Mouse (Mus musculus) intestine, embryonic 16.5 days (tissue): ENCODE data around the gene Cnn1. TPM values are rescaled to one million over a fixed set of nuclear protein-coding genes. Genes with fewer than 3 reads are reported as not detected.
A peak's percentile ranks its signal among the peaks of the same experiment; 100 is the strongest.

Experiments used
- ATAC-seq: fragments of 200-750 bp; cut with Nextera tagmentation; 2 replicates; pipeline ENCODE4 v1.8.0; 2017; ENCODE audit warnings: moderate TSS enrichment, moderate library complexity
- H3K27ac ChIP-seq: fragments of 300-500 bp; sonication (generic); 2 replicates; pipeline ENCODE4 v1.5.1; 2014; ENCODE audit warnings: mild to moderate bottlenecking, low read length
- H3K27me3 ChIP-seq: fragments of 300-500 bp; sonication (generic); replicated peaks from 2 replicates; pipeline ENCODE4 v1.6.1; 2014; ENCODE audit warnings: low read length, control low read depth, mixed read lengths; ENCODE audit not compliant: control insufficient read depth, insufficient read depth
- H3K36me3 ChIP-seq: fragments of 300-500 bp; sonication (generic); 2 replicates; pipeline ENCODE4 v1.6.1; 2014; ENCODE audit warnings: low read length, control low read depth; ENCODE audit not compliant: control insufficient read depth, insufficient read depth
- H3K4me1 ChIP-seq: fragments of 300-500 bp; sonication (generic); 2 replicates; pipeline ENCODE4 v1.6.1; 2014; ENCODE audit warnings: low read length, control low read depth, mixed read lengths; ENCODE audit not compliant: control insufficient read depth, insufficient read depth
- H3K4me2 ChIP-seq: fragments of 300-500 bp; sonication (generic); 2 replicates; pipeline ENCODE4 v1.6.1; 2014; ENCODE audit warnings: low read depth, low read length, control low read depth
- H3K4me3 ChIP-seq: fragments of 300-500 bp; sonication (generic); 2 replicates; pipeline ENCODE4 v1.5.1; 2014; ENCODE audit warnings: mild to moderate bottlenecking, low read length
- H3K9ac ChIP-seq: fragments of 300-500 bp; sonication (generic); 2 replicates; pipeline ENCODE4 v1.6.1; 2014; ENCODE audit warnings: low read depth, low read length
- H3K9me3 ChIP-seq: fragments of 300-500 bp; sonication (generic); 2 replicates; pipeline ENCODE4 v1.6.1; 2016; ENCODE audit warnings: low read length, control low read depth; ENCODE audit not compliant: control insufficient read depth
- WGBS: fragments of 180-500 bp; shearing (Covaris S2); extraction: QIAGEN DNeasy Blood & Tissue Kit; methylation state at CpG from one replicate; pipeline ENCODE4 v1.1.7; 2014; 5-methylcytosine and 5-hydroxymethylcytosine counted together
- microRNA-seq: library from miRNA; unstranded; fragments of <30 nt; microRNA quantifications from one replicate; pipeline ENCODE4, GENCODE M21; 2016
- polyA plus RNA-seq: library from polyadenylated mRNA; unstranded; fragments of >200 nt; fragmentation: Nextera tagmentation; extraction: Ambion mirVana; gene quantifications from 2 replicates; pipeline ENCODE4 v1.2.1, GENCODE M21; 2015

The Cnn1 gene
- polyA plus RNA-seq, 1 experiment from 2014 or later: 348 TPM

- Histone ChIP-seq H3K9me3 (no peaks in the 10 kb centered on the region), H3K9ac (peak overlapping the region; percentile 88), H3K4me3 (peak overlapping the region; percentile 76), H3K4me2 (peak overlapping the region; percentile 78), H3K27ac (no peak overlapping the region), H3K27me3 (no peaks in the 10 kb centered on the region), H3K4me1 (peaks cover 10% of the 10 kb centered on the region), H3K36me3 (no peaks in the 10 kb centered on the region)
- 66% methylated on average over 34 of the region's 34 CpGs for WGBS
- no peak for ATAC-seq
These were observed 58.7 kb downstream of the Cnn1 start for GRCm38 (mm10) chr9:22157516-22158265.

Small RNA genes lying within 50 kb of the gene (microRNA-seq; reads per million reads assigned to microRNA genes)
- gene Mir7084: not detected

Other genes with a start within 250 kb of the Cnn1 start
- 23.3 and 24.7 TPM in 2 replicates for gene Dock6, start 246.6 kb upstream of the Cnn1 start, polyA plus RNA-seq
- 47.5 and 47.9 TPM in 2 replicates for gene Rab3d, start 181.0 kb upstream of the Cnn1 start, polyA plus RNA-seq
- 2.6 and 3.5 TPM in 2 replicates for gene Ccdc159, start 171.7 kb upstream of the Cnn1 start, polyA plus RNA-seq
- 93.9 and 97.0 TPM in 2 replicates for gene Tmem205, start 171.7 kb upstream of the Cnn1 start, polyA plus RNA-seq
- gene Plppr2, start 162.2 kb upstream of the Cnn1 start, polyA plus RNA-seq: 5.2 and 6.2 TPM in 2 replicates
- 5.9 and 6.5 TPM in 2 replicates for gene Swsap1, start 143.5 kb upstream of the Cnn1 start, polyA plus RNA-seq
- gene Epor, start 135.7 kb upstream of the Cnn1 start, polyA plus RNA-seq: 4.8 and 6.4 TPM in 2 replicates
- gene Rgl3, start 109.8 kb upstream of the Cnn1 start, polyA plus RNA-seq: 1.7 and 2.0 TPM in 2 replicates
- 0.28 and 0.54 TPM in 2 replicates for gene Ccdc151, start 96.6 kb upstream of the Cnn1 start, polyA plus RNA-seq
- 121 and 125 TPM in 2 replicates for gene Prkcsh, start 96.4 kb upstream of the Cnn1 start, polyA plus RNA-seq
- gene Elavl3, start 47.2 kb upstream of the Cnn1 start, polyA plus RNA-seq: 1.5 and 1.9 TPM in 2 replicates
- gene Gm49318, start 28.0 kb upstream of the Cnn1 start, polyA plus RNA-seq: not detected in 2 replicates
- gene Zfp653, start 27.8 kb upstream of the Cnn1 start, polyA plus RNA-seq: 9.2 and 9.7 TPM in 2 replicates
- 50.8 and 54.2 TPM in 2 replicates for gene Ecsit, start 13.8 kb upstream of the Cnn1 start, polyA plus RNA-seq
- gene Elof1, start 18.0 kb downstream of the Cnn1 start, polyA plus RNA-seq: 134 and 157 TPM in 2 replicates
- 78.2 and 87.5 TPM in 2 replicates for gene Acp5, start 36.5 kb downstream of the Cnn1 start, polyA plus RNA-seq
- gene Pigyl, start 57.6 kb downstream of the Cnn1 start, polyA plus RNA-seq: 93.1 and 94.5 TPM in 2 replicates
- 0.58 and 0.65 TPM in 2 replicates for gene Zfp872, start 88.9 kb downstream of the Cnn1 start, polyA plus RNA-seq
- 19.1 and 21.8 TPM in 2 replicates for gene Zfp809, start 126.5 kb downstream of the Cnn1 start, polyA plus RNA-seq
- gene Zfp599, start 160.7 kb downstream of the Cnn1 start, polyA plus RNA-seq: 3.1 and 3.9 TPM in 2 replicates
- 11.8 and 12.7 TPM in 2 replicates for gene Zfp810, start 208.4 kb downstream of the Cnn1 start, polyA plus RNA-seq